In the genomic region with DNA sequence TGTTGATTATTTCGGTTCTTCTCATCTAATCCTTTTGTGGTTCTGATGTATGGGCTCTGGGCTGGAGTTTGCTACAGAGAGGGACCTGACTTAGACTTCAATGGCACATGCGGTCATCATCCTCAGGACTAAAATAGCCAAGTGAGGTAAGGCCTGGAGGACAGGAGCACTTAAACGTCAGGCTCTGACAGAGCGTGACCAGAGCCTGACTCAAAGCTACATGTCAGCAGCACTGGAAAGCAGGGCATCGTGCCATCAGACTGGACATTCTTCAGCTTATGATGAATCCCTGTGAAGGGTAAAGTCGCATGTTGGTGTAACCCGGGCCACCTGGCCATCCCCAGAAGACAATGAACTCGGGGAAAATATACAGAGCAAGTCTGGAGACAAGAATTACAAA, we compare ENCODE assay signal across 14 mouse cellular contexts.
DNase-seq lines count a peak whose midpoint lies in the region; ATAC-seq lines count a peak whose summit lies in the region.
"Had no signal": no experiment of that assay in that cellular context is flagged by ENCODE, and none has a peak within 500 bp of the region (broad histone marks: within the 10 kb centered on the region; RNA-seq: fewer than 3 reads in every experiment).

No protein-coding gene starts in this region.

- 51% methylated on average over 8 of the region's 8 CpGs for WGBS in heart, embryonic 15.5 days

- peak; percentile 31 to 56 for DNase-seq in heart, adult 18-20 months
- DNase-seq in heart, adult 8-10 months (ENCODE audit: low spot score): no peak
- DNase-seq in kidney, adult 8-10 months: peak; percentile 60 to 73
- DNase-seq in kidney, postnatal 36 days: peak; percentile 78 to 83
- DNase-seq in B cell, adult 2 months: no peak
- no peak for DNase-seq in left cerebral cortex, postnatal 10 days (ENCODE audit: extremely low spot score in 1 of 2, low spot score in 2 of 2)
- no peak for DNase-seq in gastrocnemius, postnatal 10 days
- DNase-seq: cerebellum, adult 9-11 months had no signal

- H3K36me3 ChIP-seq in heart, embryonic 15.5 days: no peaks in the 10 kb centered on the region
- H3K36me3 ChIP-seq: embryonic facial prominence, embryonic 15.5 days; forebrain, embryonic 12.5 days; hindbrain, embryonic 15.5 days; limb, embryonic 12.5 days; midbrain, embryonic 10.5 days had no signal

- no peaks in the 10 kb centered on the region for H3K27me3 ChIP-seq in heart, embryonic 15.5 days
- H3K27me3 ChIP-seq: embryonic facial prominence, embryonic 15.5 days; forebrain, embryonic 12.5 days; hindbrain, embryonic 15.5 days; limb, embryonic 12.5 days had no signal

- H3K4me2 ChIP-seq in heart, embryonic 15.5 days: no peak overlapping the region
- H3K4me2 ChIP-seq: embryonic facial prominence, embryonic 15.5 days; forebrain, embryonic 12.5 days; hindbrain, embryonic 15.5 days; limb, embryonic 12.5 days had no signal

- intact Hi-C loops in left cerebral cortex, postnatal 10 days (cut with DNase I): no loop called here

- H3K27ac ChIP-seq in heart, embryonic 15.5 days: peak overlapping the region; percentile 44
- H3K27ac ChIP-seq: embryonic facial prominence, embryonic 15.5 days; forebrain, embryonic 12.5 days; hindbrain, embryonic 15.5 days; limb, embryonic 12.5 days; midbrain, embryonic 10.5 days had no signal

- H3K4me3 ChIP-seq in heart, embryonic 15.5 days: no peak overlapping the region
- H3K4me3 ChIP-seq: embryonic facial prominence, embryonic 15.5 days; forebrain, embryonic 12.5 days; hindbrain, embryonic 15.5 days; limb, embryonic 12.5 days; midbrain, embryonic 10.5 days had no signal

- H3K9me3 ChIP-seq in heart, embryonic 15.5 days (replicated peaks): no peaks in the 10 kb centered on the region
- H3K9me3 ChIP-seq: embryonic facial prominence, embryonic 15.5 days; forebrain, embryonic 12.5 days; hindbrain, embryonic 15.5 days; limb, embryonic 12.5 days; midbrain, embryonic 10.5 days had no signal

- no peak overlapping the region for H3K9ac ChIP-seq in heart, embryonic 15.5 days
- H3K9ac ChIP-seq: embryonic facial prominence, embryonic 15.5 days; forebrain, embryonic 12.5 days; hindbrain, embryonic 15.5 days; limb, embryonic 12.5 days had no signal

- ATAC-seq in heart, embryonic 15.5 days (replicated peaks; ENCODE audit: insufficient number of reproducible peaks, insufficient read depth, low FRiP score, low read depth): peak; percentile 89

- H3K4me1 ChIP-seq in heart, embryonic 15.5 days (replicated peaks): no peaks in the 10 kb centered on the region
- H3K4me1 ChIP-seq: embryonic facial prominence, embryonic 15.5 days; forebrain, embryonic 12.5 days; hindbrain, embryonic 15.5 days; limb, embryonic 12.5 days; midbrain, embryonic 10.5 days had no signal

Comparison
In these comparisons a context has a peak if more than half of its experiments do, and no peak if none do; other contexts are left out.
1. DNase-seq: peak in heart, adult 18-20 months (2 of 2), kidney, adult 8-10 months (2 of 2) and kidney, postnatal 36 days (2 of 2); none in heart, adult 8-10 months (single experiment), B cell, adult 2 months (0 of 2), left cerebral cortex, postnatal 10 days (0 of 2) and gastrocnemius, postnatal 10 days (single experiment).